Mouse (Mus musculus) retina, adult 2 months (tissue): ENCODE data around the gene Nos1.
A peak's percentile ranks its signal among the peaks of the same experiment; 100 is the strongest.

Experiments
- DNase-seq: peaks from one replicate; pipeline ENCODE4 v3.0.0-alpha.2; 2012; ENCODE audit warnings: low read depth, low spot score

The Nos1 gene

GRCm38 (mm10) chr5:117898055-117898806 is 117.4 kb downstream of the Nos1 start:
- no peak for DNase-seq

- DNase-seq = no peak
Measured at GRCm38 (mm10) chr5:117899361-117899760, 118.5 kb downstream of the Nos1 start.

- DNase-seq = no peak
Measured at GRCm38 (mm10) chr5:117900921-117901705, 120.3 kb downstream of the Nos1 start.

GRCm38 (mm10) chr5:117903534-117903933 is 122.7 kb downstream of the Nos1 start:
- no peak for DNase-seq

GRCm38 (mm10) chr5:117905728-117906127 is 124.9 kb downstream of the Nos1 start:
- DNase-seq = no peak

GRCm38 (mm10) chr5:117909524-117909923 is 128.7 kb downstream of the Nos1 start:
- DNase-seq = no peak

GRCm38 (mm10) chr5:117916349-117916748 is 135.5 kb downstream of the Nos1 start:
- DNase-seq = no peak

- DNase-seq = no peak
Measured at GRCm38 (mm10) chr5:117916906-117917305, 136.1 kb downstream of the Nos1 start.

GRCm38 (mm10) chr5:117921786-117922528 is 141.1 kb downstream of the Nos1 start:
- DNase-seq = no peak

- DNase-seq = no peak
Measured at GRCm38 (mm10) chr5:117923688-117924087, 142.9 kb downstream of the Nos1 start.

- no peak for DNase-seq
Measured at GRCm38 (mm10) chr5:117928553-117928952, 147.7 kb downstream of the Nos1 start.

GRCm38 (mm10) chr5:117932222-117932621 is 151.4 kb downstream of the Nos1 start:
- no peak for DNase-seq

GRCm38 (mm10) chr5:117932862-117933261 is 152.0 kb downstream of the Nos1 start:
- DNase-seq = peak; percentile 29

GRCm38 (mm10) chr5:117936346-117936745 is 155.5 kb downstream of the Nos1 start:
- no peak for DNase-seq

GRCm38 (mm10) chr5:117937186-117937585 is 156.4 kb downstream of the Nos1 start:
- DNase-seq = no peak

GRCm38 (mm10) chr5:117938182-117938581 is 157.3 kb downstream of the Nos1 start:
- peak; percentile 50 for DNase-seq

GRCm38 (mm10) chr5:117939402-117939801 is 158.6 kb downstream of the Nos1 start:
- no peak for DNase-seq

GRCm38 (mm10) chr5:117941552-117941951 is 160.7 kb downstream of the Nos1 start:
- DNase-seq = no peak

- no peak for DNase-seq
Measured at GRCm38 (mm10) chr5:117946605-117947004, 165.8 kb downstream of the Nos1 start.

- DNase-seq = no peak
Measured at GRCm38 (mm10) chr5:117949393-117949792, 168.6 kb downstream of the Nos1 start.

GRCm38 (mm10) chr5:117953893-117954292 is 173.1 kb downstream of the Nos1 start:
- no peak for DNase-seq

GRCm38 (mm10) chr5:117954429-117954828 is 173.6 kb downstream of the Nos1 start:
- DNase-seq = no peak
